Mouse (Mus musculus): ENCODE results near the gene Tbc1d1. TPM values are rescaled to one million over a fixed set of nuclear protein-coding genes. Genes with fewer than 3 reads are reported as not detected.

Tbc1d1 gene
- 73.4 and 85.1 TPM in 2 replicates for total RNA-seq (2023)

DNA sequence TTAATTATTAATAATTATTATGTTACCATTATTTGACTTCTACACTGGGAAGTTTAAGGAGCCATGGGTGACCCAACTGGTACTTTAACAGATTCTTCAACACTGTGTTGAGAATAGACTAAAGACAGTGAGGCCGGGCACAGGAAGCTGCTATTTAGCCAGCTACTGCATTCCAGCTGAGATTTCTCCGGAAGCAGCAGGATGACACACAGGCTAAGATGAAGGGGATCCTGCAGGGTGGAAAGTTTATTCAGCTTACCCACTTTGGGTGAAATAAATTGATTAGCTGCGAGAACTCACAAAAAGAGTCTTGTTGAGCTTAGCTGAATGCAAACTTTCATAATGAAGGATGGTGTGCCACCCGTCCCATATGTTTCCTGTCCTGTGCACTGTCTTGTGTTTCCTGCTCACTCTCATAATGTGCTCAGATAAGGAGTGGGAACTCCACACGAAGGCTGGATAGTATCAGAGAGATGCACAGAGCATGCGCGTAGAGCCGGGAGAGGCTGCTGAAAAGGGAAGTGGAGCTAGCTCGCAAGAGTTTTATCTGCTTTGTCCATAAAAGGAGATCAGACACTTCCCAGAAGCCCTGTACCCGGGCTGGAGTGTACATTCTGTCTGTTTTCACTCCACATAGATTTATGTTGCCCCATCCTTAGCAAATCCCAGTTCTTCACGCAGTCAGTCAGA is at the start of gene Tbc1d1:
Gene Tbc1d1 (plus strand): TSS at position 445 of the 690 bp plus-strand sequence.

Other genes with a start within 250 kb of the Tbc1d1 start
- gene Rell1, start 187.4 kb upstream of the Tbc1d1 start, total RNA-seq (2023), result 48.9 and 56.8 TPM in 2 replicates
- 33.1 and 36.7 TPM in 2 replicates for gene Pgm2, start 63.4 kb upstream of the Tbc1d1 start, total RNA-seq (2023)

Measured in neutrophil, adult 65 days (primary cell).